Mouse (Mus musculus): ENCODE results near the gene Atp5e. TPM values are rescaled to one million over a fixed set of nuclear protein-coding genes. Genes with fewer than 3 reads are reported as not detected.

The Atp5e gene
- polyA plus RNA-seq, 1 experiment from 2014 or later, result 838 TPM

DNA sequence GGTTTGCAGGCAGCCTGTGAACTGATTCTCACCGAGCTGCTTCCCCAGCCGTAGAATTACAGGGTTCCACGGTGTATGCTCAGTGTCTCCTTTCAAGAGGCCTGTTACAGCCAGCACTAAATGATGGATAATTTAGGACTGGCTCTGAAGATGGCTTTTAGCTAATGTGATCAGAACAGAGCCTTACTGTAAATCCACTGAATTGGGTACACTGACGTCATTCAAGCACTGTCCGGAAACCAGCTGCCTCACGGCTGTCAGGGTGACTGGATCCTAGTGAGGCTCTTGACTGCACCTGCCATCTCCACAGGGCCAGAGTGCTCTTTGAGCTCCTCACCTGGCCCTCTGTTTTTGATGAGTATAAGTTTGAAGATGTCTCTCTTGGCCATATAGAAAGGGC lies 42.8 kb downstream of the Atp5e start:
- peaks cover 9% of the 10 kb centered on the region for H3K4me1 ChIP-seq (ENCODE audit: insufficient read depth)
- no peak for ATAC-seq (ENCODE audit: insufficient read depth)
- 85% methylated on average over 6 of the region's 6 CpGs for WGBS
- H3K9me3 ChIP-seq (ENCODE audit: low read depth, low read length), result no peaks in the 10 kb centered on the region
- no peak for TF ChIP-seq CTCF (IDR thresholded peaks at IDR 0.05; ENCODE audit: low read depth)
- DNase-seq, result no peak
- no peak overlapping the region for H3K4me3 ChIP-seq (ENCODE audit: low read depth, low read length)
- H3K27me3 ChIP-seq (ENCODE audit: insufficient read depth, low read length), result no peaks in the 10 kb centered on the region
- peaks cover 69% of the 10 kb centered on the region for H3K36me3 ChIP-seq (ENCODE audit: insufficient read depth)
- no peak overlapping the region for H3K4me2 ChIP-seq
- no peak overlapping the region for H3K9ac ChIP-seq
- H3K27ac ChIP-seq (ENCODE audit: low read depth), result no peak overlapping the region

DNA sequence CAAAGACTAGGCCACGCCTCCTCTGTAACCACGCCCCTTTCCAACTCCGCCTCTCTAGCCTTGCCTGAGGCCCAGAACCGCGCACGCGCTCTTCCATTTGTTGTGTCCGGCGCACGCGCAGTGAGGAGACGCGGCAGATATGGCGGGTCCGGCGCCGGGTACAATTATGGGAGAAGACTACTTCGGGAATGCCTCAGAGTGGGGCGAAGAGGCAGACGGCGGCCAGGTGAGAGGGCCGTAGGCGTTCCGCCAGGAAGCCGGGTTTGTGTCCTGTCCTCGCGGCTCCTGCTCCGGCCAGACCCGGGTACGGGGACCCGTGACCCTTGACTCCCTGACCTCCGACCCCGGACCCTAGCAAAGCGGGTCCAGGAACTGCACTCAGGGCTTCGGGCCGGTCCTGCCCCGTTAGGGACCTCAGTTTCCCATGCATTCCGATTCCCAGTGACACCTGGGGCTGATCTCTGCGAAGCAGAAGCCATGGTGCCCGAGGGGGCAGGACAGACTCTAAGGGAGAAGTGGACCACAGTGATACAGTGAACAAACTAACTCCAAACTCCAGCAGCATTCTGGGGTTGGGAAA lies 48.1 kb downstream of the Atp5e start, which contains the start of gene Nelfcd:
Gene Nelfcd (plus strand): TSS at position 74 of the 580 bp plus-strand sequence.
- Histone ChIP-seq H3K4me3 (ENCODE audit: low read depth, low read length) (peak within 1 kb of the TSS; percentile 87), H3K27ac (ENCODE audit: low read depth) (no peak within 1 kb of the TSS), H3K4me1 (ENCODE audit: insufficient read depth) (peaks cover 9% of the 10 kb centered on the region), H3K9me3 (ENCODE audit: low read depth, low read length) (no peaks in the 10 kb centered on the region), H3K9ac (peak within 1 kb of the TSS; percentile 87), H3K36me3 (ENCODE audit: insufficient read depth) (peaks cover 16% of the 10 kb centered on the region; the same call in 1 of the 2 replicates), H3K27me3 (ENCODE audit: insufficient read depth, low read length) (no peaks in the 10 kb centered on the region), H3K4me2 (peak within 1 kb of the TSS; percentile 88)
- DNase-seq, result peak; percentile 100
- no peak for TF ChIP-seq CTCF (IDR thresholded peaks at IDR 0.05; ENCODE audit: low read depth)
- under 1% methylated on average over 40 of the region's 40 CpGs for WGBS
- ATAC-seq (ENCODE audit: insufficient read depth), result peak; percentile 92

DNA sequence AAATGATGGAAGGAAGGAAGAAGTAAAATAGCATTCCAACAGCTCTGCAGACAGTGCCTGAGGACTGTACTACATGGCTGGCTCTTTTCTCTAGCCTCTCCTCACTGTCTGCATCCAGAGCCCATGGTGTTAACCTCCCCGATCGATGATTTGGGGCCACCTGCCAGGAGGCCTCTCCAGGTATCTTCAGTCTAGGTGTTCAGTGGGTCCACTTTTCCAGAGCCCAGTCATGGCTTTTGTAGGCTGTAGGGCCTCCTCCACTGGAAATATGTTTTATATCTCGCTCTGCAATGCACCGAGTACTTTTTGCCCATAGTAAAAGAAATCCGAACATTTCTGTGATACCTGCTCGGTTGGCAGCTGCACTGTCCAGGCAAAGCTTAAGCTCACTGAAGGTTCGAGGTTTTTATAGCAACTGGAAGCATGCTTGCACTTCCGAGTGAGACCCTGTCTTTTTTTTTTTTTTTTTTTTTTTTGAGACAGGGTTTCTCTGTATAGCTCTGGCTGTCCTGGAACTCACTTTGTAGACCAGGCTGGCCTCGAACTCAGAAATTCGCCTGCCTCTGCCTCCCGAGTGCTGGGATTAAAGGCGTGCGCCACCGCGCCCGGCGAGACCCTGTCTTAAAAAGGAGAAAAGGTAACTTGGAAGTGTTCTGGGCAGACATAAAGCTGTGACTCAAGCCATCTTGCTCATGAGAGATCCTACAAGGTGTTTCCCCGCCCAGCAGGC lies 48.7 kb downstream of the Atp5e start:
- Histone ChIP-seq H3K27ac (ENCODE audit: low read depth) (no peak overlapping the region), H3K4me2 (peak overlapping the region; percentile 88; the same call in 1 of the 2 replicates), H3K4me3 (ENCODE audit: low read depth, low read length) (peak overlapping the region; percentile 87), H3K9me3 (ENCODE audit: low read depth, low read length) (no peaks in the 10 kb centered on the region), H3K27me3 (ENCODE audit: insufficient read depth, low read length) (no peaks in the 10 kb centered on the region), H3K9ac (no peak overlapping the region), H3K4me1 (ENCODE audit: insufficient read depth) (peaks cover 9% of the 10 kb centered on the region), H3K36me3 (ENCODE audit: insufficient read depth) (0 out of 2 replicates have a peak, but pooled peaks cover 10% of the 10 kb centered on the region)
- DNase-seq (no peak), ATAC-seq (ENCODE audit: insufficient read depth) (no peak)
- no peak for TF ChIP-seq CTCF (IDR thresholded peaks at IDR 0.05; ENCODE audit: low read depth)
- 45% methylated on average over 18 of the region's 18 CpGs for WGBS

- no peak for ATAC-seq (ENCODE audit: insufficient read depth)
- Histone ChIP-seq H3K9me3 (ENCODE audit: low read depth, low read length) (no peaks in the 10 kb centered on the region), H3K4me2 (no peak overlapping the region), H3K27ac (ENCODE audit: low read depth) (no peak overlapping the region), H3K9ac (no peak overlapping the region), H3K4me3 (ENCODE audit: low read depth, low read length) (no peak overlapping the region), H3K36me3 (ENCODE audit: insufficient read depth) (0 out of 2 replicates have a peak, but pooled peaks cover under 1% of the 10 kb centered on the region), H3K27me3 (ENCODE audit: insufficient read depth, low read length) (no peaks in the 10 kb centered on the region), H3K4me1 (ENCODE audit: insufficient read depth) (peaks cover 9% of the 10 kb centered on the region)
- no peak for TF ChIP-seq CTCF (IDR thresholded peaks at IDR 0.05; ENCODE audit: low read depth)
- no peak for DNase-seq
- WGBS, result 55% methylated on average over 7 of the region's 7 CpGs
Observed at GRCm38 (mm10) chr2:174413127-174413526, 50.8 kb downstream of the Atp5e start.

Other genes starting within 250 kb of the Atp5e start
- 1,980 and 2,011 TPM in 2 replicates for gene Gnas, start 179.8 kb downstream of the Atp5e start, polyA plus RNA-seq (2014; fragmentation: Nextera tagmentation; extraction: Ambion mirVana)
- gene Gm20721, start 117.4 kb downstream of the Atp5e start, polyA plus RNA-seq (2014; fragmentation: Nextera tagmentation; extraction: Ambion mirVana), result 11.3 and 14.7 TPM in 2 replicates
- 143 and 144 TPM in 2 replicates for gene Nelfcd, start 48.3 kb downstream of the Atp5e start, polyA plus RNA-seq (2014; fragmentation: Nextera tagmentation; extraction: Ambion mirVana)
- gene Ctsz, start 25.1 kb downstream of the Atp5e start, polyA plus RNA-seq (2014; fragmentation: Nextera tagmentation; extraction: Ambion mirVana), result 172 and 179 TPM in 2 replicates
- gene Tubb1, start 13.4 kb downstream of the Atp5e start, polyA plus RNA-seq (2014; fragmentation: Nextera tagmentation; extraction: Ambion mirVana), result 7.2 and 10.0 TPM in 2 replicates
- 116 and 117 TPM in 2 replicates for gene Prelid3b, start 9.0 kb upstream of the Atp5e start, polyA plus RNA-seq (2014; fragmentation: Nextera tagmentation; extraction: Ambion mirVana)
- gene Zfp831, start 179.4 kb upstream of the Atp5e start, polyA plus RNA-seq (2014; fragmentation: Nextera tagmentation; extraction: Ambion mirVana), result 0.04 TPM in 1 of 2 replicates, not detected in the other